Mouse (Mus musculus) cerebral cortex, adult 2 months (tissue): Measurements from ENCODE around the gene Rap1gds1.

Experiments used
- WGBS: fragments of 180-500 bp; shearing (Covaris S2); methylation state at CpG from one replicate; pipeline ENCODE4 v1.1.7; 2018; 5-methylcytosine and 5-hydroxymethylcytosine counted together

Rap1gds1 gene

DNA sequence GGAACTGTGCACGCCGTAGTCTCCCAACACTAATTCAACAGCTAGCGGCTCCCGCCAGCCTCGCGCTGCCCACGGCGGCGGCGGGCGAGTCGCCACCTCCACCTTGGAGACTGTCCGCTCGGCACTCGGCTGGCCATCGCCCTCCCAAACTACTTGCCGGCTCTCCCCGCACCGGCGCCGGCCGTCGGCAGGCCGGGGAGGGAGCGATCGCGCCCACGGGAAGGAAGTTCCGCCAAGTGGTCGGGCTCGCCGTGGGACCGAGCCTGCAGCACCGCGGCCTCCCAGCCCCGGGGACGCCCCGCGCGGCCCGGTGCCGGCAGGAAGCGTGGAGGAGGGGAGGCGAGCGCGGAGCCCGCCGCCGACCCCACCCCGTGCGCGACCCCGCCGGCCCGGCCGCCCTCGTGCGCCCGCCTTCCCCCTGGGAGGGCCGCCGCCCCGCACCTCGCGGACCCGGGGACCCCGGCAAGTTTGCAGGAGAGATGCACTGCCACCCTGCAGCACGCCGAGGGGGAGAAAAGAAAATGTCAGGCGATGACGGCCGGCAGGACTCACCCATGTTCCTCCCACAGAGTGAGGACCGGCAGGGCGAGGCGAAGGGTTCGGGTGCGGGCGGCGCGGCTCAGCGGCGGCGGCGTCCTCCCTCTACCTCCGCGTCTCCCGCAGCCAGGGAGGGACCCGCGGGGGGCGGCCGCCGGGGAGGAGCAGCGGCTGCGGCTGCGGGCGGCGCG is at the start of gene Rap1gds1:
TSS of gene Rap1gds1 (minus strand) at position 718 of the 728 bp plus-strand sequence.
- under 1% methylated on average over 86 of the region's 97 CpGs for WGBS

DNA sequence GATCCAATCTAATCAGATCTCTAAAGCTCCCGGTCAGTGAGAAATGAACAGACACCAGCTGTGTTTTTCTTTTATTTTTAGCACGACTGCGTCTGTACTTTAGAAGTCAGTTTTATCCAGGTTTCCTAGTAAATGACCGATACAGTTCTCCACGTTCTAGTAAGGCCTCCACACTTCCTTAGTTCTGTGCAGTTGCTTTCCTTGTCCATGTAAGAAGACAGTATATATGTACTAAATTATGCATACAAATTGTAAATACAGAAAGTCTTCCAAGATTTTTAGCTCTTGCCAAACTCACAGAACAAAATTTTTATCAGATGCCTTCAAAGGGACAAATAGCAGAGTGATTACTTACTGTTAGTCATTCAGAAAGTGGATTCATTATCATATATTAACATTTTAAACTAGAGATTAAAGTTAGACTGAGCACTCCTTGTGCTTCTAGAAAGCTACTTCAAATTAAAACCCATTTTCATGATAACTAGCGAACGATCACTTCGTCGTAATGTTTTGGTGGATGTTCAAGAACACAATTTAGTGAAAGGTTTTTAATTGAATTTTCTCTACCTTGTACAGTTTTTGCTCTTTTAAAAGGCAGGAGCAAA is 41.8 kb upstream of the Rap1gds1 start:
- 39% methylated on average over 9 of the region's 9 CpGs for WGBS

DNA sequence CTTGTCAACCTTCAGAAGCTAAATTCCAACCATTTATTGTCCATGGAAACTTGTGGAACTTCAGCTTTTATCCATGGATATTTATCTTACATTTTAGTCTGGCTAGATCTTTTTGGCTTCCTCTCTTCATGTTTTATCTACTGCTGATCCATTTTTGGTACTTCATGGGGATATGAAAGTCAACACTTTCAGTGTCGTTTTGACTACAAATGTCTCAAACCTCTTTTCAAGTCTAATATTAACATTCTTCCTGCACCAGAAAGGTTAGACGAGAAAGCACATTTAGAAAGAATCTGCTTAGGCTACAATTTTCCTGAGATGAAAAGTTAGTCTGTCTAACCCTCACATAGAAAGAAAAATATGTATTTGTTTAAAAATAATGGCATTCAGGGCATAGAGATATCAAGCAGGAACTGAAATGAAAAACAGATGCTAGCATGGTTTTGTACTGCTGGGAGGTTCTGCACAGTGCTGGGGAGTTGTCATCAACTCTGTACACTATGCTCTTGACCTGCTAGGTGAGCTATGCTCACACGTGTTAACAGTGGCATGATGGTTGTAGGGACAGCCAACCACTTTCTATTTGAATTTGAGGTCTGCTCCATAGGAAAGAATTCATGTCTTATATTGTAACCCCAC is 37.5 kb upstream of the Rap1gds1 start:
- 55% methylated on average over 3 of the region's 3 CpGs for WGBS

DNA sequence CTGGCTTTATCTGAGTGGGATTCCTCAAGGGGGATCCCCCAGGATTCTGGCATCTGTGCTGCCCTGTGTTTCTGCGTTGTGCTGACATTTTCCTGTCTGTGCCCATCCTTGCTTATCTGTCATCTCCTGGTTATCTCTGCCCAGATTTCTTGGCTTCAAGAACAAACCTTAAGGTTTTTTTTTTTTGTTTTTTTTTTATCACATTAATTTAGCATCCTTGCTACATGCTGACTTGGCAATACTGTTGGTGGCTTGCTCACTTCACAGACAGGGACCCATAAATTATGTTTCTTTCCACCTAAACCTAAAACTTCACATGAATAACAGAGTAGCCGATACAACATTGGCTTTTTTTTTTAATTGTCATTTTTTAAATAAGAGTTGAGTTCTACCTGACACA is 36.9 kb upstream of the Rap1gds1 start:
- WGBS = 79% methylated on average over 2 of the region's 2 CpGs

DNA sequence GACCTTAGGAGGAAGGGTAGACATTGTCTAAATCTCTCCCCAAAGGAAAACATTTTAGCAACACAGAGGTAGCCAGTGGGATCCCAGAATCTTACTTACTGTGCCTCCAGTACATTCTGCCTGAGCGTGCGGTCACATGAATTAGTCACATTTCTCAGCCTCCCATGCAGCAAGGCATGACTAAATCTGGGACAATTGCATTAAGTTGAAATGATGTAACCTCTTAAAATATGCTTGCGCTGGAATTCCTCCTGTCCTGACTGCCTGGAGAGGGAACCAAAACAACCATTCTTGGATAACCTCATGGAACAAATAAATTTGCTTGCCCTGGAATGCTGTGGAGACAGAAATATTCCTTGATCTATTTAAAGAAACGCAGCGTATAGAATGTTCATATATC is 33.2 kb upstream of the Rap1gds1 start:
- 40% methylated on average over 5 of the region's 5 CpGs for WGBS

DNA sequence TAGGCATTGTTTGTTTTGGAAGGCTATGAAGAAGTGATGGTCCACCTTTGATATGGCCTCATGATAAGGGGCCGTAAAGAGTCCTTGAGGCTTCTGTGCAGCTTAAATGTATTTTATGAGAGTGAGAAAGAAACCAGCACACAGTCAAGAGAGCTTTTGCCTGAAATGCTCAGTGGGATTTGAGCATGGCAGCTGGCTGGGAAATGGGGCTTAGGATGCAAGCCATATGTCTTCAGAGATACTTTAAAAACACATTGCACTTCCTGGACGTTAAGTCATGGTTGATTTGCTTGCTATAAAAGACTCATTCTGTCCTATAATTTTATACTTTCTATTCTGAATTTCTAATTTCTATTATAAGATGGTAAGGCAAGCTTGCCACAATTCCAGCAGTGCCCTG is 28.9 kb upstream of the Rap1gds1 start:
- 59% methylated on average over 2 of the region's 2 CpGs for WGBS

DNA sequence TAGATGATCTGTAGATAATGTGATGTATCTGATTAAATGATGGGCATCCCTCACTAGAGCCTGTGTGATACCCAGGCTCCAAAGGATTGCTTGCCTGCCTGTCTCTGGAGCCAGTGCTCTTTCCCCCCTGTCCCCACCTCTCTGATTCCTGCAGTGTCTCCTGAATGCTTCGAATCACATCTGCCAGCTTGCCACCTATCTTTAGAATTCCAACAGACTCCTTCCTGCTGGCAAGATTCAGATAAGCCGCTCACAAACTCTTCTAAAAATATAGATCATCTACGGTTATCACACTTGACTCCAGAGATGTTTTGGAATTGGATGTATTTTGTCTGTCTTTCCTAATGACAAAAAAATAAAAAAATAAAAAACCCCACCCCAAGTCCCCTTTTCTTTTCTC is 28.3 kb upstream of the Rap1gds1 start:
- 41% methylated on average over 3 of the region's 3 CpGs for WGBS

DNA sequence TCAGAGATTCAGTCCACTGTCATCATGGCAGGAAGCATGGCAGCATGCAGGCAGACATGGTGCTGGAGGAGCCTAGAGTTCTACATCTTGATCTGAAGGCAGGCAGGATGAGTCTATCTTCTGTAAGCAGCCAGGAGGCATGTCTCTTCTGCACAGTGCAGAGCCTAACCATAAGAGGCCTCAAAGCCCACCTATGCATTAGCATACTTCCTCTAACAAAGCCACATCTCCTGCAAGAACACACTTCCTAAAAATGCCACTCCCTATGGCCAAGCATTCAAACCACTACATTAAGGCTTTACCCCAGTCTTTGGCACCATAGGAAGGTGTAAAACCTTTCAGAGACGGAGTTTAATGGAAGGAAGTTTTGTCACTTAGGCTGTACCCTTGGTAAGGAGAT is 26.9 kb upstream of the Rap1gds1 start:
- WGBS = 86% methylated on average over 1 of the region's 1 CpGs

DNA sequence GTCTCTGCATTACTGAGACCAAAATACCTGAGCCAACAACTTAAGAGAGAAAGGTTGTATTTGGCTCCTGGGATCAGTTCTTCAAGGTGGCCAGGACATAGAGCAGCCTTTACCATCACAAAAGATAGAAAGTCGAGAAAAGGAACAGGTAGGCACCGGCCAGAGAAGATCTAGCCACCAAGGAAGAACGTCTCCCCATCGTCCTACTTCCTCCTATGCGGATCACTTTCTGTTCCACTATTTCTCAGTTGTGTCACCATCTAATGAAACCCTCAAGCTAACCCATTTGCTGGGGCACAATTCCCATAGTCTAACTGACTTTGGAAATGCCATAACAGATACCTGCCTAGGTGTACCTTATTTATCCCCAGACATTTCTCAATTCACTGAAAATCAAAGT is 24.3 kb upstream of the Rap1gds1 start:
- WGBS = 94% methylated on average over 5 of the region's 5 CpGs

DNA sequence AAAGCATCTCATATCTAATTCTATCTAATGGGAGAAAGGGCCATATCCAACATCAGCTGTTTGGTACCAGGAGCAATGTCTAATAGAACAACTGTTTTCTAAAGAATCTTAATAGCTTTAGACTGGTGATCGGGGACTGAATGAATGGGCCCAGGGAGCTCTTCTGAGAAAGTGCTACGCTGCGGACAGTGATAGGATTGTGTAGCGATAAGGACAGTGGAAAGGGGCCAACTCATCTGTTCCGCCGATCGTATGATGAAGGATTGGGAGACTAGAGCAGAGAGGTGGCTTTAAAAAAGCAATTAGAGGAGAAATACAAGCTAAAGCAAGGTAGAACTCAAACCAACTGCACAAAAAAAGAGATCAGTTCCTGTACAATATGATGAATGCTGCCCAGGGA is 20.9 kb upstream of the Rap1gds1 start:
- WGBS = 61% methylated on average over 7 of the region's 7 CpGs

DNA sequence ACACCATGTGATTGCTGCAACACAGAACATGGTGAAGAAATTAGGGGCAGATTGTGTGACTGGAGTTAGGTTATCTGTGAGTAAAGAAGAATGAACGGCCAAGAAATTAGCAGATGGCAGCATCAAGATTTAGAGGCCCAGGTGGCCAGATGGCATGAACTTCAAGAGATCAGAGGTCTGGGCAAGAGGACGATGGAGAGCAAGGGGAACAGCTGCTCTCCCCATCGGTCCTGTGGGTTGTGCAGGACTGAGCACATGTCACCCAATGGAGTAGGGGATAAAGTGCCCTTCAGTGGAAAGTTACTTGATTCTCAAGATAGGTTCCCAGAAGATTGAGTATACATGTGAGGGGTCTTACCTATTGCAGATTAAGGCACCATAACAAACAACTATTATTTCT is 13.5 kb upstream of the Rap1gds1 start:
- WGBS = 88% methylated on average over 3 of the region's 3 CpGs

DNA sequence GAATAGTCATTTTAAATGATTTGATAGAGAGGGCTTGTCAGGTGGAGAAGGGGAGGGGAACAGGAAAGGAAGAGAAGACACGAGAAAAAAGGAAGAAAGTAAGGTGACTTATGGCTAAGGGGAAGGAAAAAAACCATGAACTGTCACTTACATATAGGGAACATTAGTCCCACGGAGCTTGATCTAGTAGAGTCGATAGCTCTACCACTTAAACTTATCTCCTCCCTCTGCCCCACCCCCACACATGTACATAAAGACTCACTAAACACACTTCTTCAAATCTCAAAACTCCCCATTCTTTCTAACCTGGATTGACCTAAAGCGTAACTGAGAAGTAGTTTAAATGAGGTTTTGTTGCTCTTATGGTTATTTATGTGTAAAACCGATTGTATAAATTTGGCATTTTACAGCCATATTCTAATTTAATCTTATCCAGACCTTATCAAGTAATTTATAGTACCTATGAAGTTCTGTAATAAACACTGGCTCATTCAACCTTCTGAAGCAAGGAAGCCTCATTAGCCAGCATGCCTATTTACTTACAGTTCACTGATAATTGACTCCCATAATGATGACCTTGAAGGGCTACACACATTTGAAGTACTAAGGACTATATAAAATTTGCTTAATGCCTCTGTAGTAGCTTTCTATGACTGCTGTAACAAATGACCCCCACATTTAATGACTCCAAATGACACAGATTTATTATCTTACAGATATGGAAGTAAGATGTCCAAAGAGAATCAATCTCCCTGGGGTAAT is 9.0 kb upstream of the Rap1gds1 start:
- WGBS = 88% methylated on average over 5 of the region's 5 CpGs

DNA sequence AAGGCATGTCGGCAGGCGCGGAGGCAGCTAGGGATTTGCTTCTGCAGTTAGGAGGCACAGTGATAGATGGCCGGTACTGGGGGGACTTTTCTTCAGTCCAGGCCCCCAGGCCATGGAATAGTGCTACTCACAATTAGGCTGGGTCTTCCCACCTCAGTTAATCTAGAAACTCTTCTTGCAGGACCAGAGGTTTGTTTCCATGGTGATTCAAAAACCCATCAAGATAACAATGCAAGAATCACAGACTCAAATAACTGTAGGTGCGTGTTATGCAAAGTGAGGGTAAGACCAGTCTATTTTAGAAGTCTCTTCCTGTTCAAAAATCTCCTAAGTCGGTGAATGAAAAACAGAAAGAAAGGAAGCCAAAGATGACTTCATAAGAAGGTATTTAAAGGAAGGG is 4.8 kb upstream of the Rap1gds1 start:
- 82% methylated on average over 6 of the region's 6 CpGs for WGBS

DNA sequence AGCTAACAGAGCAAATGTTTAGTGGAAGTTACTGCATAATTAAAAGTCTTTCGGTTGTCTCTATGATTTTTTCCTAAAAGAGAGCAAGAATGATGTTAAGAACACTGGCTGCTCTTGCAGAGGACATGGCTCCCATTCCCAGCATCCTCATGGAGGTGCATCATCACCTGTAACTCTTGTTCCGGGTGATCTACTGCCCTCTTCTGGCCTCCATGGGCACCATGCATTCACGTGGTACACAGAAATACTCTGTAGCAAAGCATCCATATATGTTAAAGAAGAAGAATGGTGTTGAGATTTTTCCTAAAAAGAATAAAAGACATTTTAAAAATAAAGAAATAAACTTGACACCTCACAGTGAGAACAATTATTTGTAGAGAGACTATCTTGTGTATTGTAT is 3.0 kb upstream of the Rap1gds1 start:
- WGBS = 87% methylated on average over 3 of the region's 3 CpGs

DNA sequence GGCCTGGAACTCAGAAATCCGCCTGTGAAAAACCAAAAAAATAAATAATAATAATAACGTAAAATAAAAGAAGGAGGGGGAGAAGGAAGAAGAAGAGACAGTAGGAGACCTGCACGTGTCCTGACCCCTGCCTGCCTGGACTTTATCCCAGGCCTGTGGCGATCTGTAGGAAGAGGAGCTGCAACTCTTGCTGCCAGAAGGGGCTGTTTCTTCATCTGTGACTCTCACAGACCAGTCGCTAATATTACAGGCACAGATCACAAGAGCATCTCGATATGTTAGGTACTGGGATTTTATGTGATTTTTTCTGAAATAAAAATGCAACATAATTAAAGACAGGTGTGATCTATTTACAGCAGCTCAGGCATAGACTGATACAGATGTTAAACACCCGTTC is 1.1 kb upstream of the Rap1gds1 start:
- WGBS = 12% methylated on average over 7 of the region's 7 CpGs

DNA sequence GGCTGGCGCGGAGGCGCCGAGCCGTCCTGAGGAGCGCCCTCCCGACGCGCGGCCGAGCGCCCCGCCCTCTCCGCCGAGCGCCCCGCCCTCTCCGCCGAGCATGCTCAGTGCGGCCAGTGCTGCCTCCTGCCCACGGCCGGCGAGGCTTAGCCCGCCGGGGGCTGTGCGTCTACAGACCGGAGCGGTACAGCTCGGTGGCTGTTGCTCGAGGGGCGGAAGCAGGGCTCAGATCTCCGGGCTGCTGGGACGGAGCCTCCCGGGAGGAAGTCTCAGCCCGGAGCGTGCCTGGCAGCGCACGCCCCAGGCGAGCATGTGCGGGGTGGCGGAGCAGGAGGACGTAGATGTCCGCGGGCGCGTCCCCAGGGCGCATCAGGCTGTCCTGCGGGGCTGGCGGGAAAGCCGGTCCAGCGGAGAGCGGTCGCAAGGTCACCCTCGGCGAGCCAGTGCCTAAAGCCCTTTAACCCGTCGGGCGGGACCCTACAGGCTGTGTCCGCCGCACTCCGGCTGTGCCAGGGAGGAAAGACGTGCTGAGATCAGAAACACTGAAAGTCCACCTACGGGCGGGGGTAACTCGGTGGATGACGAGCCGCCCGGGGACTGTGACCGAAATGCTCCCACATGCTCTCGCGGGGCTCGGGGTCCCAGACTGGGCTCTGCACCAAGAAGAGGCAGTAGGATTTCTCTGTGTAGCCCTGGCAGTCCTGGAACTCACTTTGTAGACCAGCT is 495 bp upstream of the Rap1gds1 start:
- under 1% methylated on average over 70 of the region's 72 CpGs for WGBS

DNA sequence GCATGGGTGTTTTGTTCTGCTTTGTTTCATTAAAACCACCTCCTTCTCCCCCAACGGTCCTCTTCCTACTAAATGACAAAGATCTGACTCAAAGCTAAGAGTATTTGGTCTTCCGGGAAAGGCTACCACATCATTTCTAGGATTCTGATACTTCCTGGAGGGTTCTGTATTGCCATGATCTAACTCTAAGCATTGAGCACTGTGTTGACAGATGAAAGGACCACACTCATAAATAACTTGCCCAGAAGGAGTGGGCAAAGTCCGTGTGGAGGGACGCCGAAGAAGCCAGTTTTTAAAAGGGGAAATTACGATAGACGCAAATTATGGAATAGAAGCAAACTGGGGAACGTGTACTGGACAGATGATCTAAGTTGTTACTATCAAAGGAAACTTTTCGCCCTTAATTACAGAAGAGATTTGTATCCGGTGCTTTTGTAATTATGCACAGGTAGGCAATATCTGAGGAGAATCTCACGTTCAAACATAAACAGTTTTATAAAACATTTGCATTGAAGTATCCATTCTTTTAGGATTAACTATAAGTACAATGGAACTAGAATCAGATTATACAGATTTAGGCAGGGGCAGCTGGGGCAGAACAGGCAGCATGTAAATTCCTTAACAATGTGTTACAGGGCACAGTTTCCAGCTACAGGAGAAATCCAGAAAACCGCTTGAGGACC is 1.1 kb downstream of the Rap1gds1 start:
- 2% methylated on average over 12 of the region's 12 CpGs for WGBS

DNA sequence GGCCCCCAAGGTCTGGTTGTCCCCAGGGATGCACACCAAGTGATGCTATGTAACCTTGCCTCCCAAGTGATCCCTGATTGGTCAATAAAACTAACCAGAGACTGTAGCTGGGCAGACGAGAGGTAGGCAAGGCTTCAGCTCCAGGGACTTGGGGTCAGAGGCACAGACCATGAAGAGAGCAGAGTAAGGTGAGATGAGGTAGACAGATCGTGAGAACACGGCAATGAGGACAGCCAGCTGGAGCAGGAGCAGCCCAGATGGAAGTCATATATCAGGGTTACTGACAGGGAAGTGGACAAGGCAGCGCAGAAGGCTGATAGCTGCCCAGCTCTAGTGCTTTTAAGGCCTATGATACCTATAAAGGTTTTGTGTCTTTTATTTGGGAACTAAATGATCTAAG is 5.5 kb downstream of the Rap1gds1 start:
- WGBS = 74% methylated on average over 4 of the region's 4 CpGs

DNA sequence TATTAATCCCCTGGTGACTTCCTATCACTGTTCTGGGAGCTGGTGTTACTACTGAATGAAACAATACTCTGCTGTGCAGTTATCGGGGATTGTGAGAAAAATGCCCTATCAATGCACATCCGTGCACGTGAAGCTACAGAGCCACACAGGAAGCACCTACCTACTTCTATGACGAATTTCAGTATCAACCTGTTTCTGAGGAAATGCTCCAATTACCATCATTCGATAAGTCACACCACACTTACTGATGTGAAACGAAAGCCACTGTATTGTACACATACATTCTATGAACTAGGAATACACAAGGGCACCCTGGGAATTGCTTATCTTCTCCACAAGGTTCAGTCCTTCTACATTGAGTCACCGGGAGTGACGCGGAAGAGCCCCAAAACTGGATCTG is 10.9 kb downstream of the Rap1gds1 start:
- 84% methylated on average over 9 of the region's 9 CpGs for WGBS

DNA sequence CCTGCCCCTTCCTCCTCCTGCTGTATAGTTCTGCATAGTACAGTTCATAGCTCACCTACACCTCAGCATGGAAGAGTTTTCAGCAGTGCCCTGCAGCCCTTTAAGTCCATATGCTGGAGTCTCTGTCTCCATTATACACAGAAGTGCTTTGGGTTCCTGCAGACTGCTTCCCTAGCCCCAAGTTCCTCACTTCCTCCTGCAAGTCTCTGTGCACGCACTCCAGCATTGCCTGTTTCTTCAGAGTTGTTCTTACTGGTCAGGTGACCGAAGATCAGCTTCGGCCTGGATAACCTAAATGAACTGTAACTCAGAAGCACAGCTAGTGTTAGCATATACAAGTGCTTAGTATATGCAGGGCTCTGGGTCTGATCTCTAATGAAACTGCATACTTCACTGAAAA is 12.9 kb downstream of the Rap1gds1 start:
- 91% methylated on average over 3 of the region's 3 CpGs for WGBS
